Mouse (Mus musculus) gastrocnemius, adult 2 months (tissue): ENCODE data around the gene Tmem94. TPM values are rescaled to one million over a fixed set of nuclear protein-coding genes. Genes with fewer than 3 reads are reported as not detected.

ENCODE experiments used
- DNase-seq: peaks from one replicate; pipeline ENCODE4 v3.0.0; 2022
- H3K27ac ChIP-seq: fragments of 200-600 bp; 2 replicates; pipeline ENCODE4 v1.8.1; 2022; ENCODE audit warnings: mild to moderate bottlenecking
- H3K4me3 ChIP-seq: fragments of 200-600 bp; 2 replicates; pipeline ENCODE4 v1.8.1; 2022; ENCODE audit warnings: mild to moderate bottlenecking, moderate library complexity
- CTCF ChIP-seq: fragments of 200-600 bp; IDR thresholded peaks from 2 replicates; pipeline ENCODE4 v1.8.1; 2022; ENCODE audit warnings: antibody characterized with exemption, mild to moderate bottlenecking, moderate library complexity
- intact Hi-C: fragments of 180-260 bp; cut with DNase I; formaldehyde crosslinking; loops from one replicate; pipeline ENCODE4 v1.15.1; 2025
- total RNA-seq, 2 experiments: library from RNA; stranded (reverse); gene quantifications; 2 replicates each; pipeline ENCODE4 v1.2.3; 2021

Tmem94 gene
- total RNA-seq, 2 experiments from 2014 or later, result 90.6 to 99.5 TPM

- H3K4me3 ChIP-seq, result peak overlapping the region; percentile 56
- peak; percentile 85 for DNase-seq
- no peak for TF ChIP-seq CTCF
- intact Hi-C loops, result loop anchor here (5.0 kb wide), 1 partner anchor 54 kb away; no protein-coding TSS in a partner anchor
- H3K27ac ChIP-seq, result peak overlapping the region; percentile 91
Measured at GRCm38 (mm10) chr11:115775821-115776665, 10.8 kb downstream of the Tmem94 start.

GRCm38 (mm10) chr11:115776954-115777353 is 11.7 kb downstream of the Tmem94 start:
- Histone ChIP-seq H3K27ac (peak overlapping the region; percentile 91), H3K4me3 (peak overlapping the region; percentile 56)
- no peak for TF ChIP-seq CTCF
- peak; percentile 33 for DNase-seq
- intact Hi-C loops, result loop anchor here (5.0 kb wide), 1 partner anchor 55 kb away; no protein-coding TSS in a partner anchor

DNA sequence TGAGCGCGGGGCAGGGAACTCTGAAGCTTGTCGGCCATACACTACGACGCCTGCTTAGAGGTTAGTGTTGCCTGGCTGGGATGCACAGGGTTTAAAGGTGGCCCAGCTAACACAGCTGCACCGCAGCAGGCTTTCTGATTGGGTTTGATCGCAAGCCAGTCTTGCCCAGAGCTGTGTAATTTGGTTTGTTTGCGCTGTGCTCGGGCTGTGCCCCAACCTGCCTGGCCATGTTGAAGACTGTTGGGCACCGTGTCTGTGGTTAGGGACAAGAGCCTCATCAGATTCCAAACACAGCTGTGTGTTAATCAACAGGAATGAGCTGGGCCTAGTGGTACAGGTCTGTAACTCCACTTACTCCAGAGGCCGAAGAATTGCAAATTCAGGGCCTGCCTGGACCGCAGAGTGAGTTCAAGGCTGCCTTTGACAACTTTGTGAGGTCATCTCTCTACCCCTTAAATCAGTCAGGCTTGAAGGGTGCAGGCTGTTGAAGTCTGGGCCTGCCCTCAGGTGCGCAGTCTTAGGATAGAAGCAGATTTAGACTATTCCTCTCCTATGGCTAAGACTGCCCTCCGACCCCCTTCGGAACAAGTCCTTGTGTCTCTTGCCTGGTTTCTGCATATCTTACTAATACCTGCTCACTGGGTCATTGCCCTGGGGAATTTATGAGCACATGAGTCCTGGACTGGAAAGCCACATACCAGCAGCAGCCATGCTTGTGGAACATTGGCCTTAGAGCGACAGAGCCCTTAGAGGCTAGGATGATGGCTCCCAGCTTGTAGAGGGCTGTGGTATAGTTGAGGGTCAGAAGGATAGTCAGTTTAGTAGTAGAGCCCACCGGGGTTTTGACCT is 12.5 kb downstream of the Tmem94 start:
- Histone ChIP-seq H3K4me3 (peak overlapping the region; percentile 56), H3K27ac (peak overlapping the region; percentile 91)
- DNase-seq, result peak; percentile 31
- intact Hi-C loops, result loop anchor here (2.0 to 5.0 kb wide), 2 partner anchors 35 to 55 kb away; partner anchors contain the start of gene Caskin2
- no peak; the same call in 1 of the 2 replicates for TF ChIP-seq CTCF

DNA sequence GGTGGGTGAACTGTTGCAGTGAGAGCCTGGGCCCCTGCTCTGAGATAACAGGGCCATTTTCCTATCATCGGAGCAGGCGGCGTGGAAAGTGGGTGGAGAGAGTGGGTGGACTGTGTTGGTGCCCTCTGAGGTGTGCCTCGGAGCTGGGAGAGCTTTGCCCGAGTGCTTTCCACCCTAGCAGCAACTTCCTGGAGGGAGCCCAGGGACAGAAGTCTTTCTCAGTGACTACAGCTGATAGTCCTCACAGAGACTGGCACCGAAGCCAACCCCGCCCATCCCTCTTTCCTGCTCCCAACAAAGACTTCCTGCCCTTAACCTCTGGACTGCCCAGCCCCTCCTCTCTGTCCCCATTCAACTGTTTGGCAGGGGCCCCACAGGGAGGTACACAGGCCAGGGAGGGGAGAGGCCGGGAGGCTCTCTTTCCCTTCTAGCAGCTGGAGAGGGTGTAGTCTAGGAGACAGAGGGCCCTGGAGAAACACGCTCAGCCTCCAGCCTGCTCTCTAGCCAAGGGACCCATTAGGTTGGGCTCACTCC is 13.9 kb downstream of the Tmem94 start:
- intact Hi-C loops, result loop anchor here (2.0 to 5.0 kb wide), 2 partner anchors 34 to 57 kb away; partner anchors contain the start of gene Caskin2
- DNase-seq, result peak; percentile 90

GRCm38 (mm10) chr11:115780141-115781070 is 15.2 kb downstream of the Tmem94 start:
- intact Hi-C loops, result no loop called here
- TF ChIP-seq CTCF, result no peak
- H3K4me3 ChIP-seq, result peak overlapping the region; percentile 49
- H3K27ac ChIP-seq, result peak overlapping the region; percentile 86
- DNase-seq, result peak; percentile 34

More for the DNA sequence above, 13.9 kb downstream of the Tmem94 start:
- H3K27ac ChIP-seq, result peak overlapping the region; percentile 86
- no peak for TF ChIP-seq CTCF
- H3K4me3 ChIP-seq, result peak overlapping the region; percentile 49

- intact Hi-C loops, result loop anchor here (5.0 kb wide), 1 partner anchor 34 kb away; no protein-coding TSS in a partner anchor
- Histone ChIP-seq H3K27ac (peak overlapping the region; percentile 46; the same call in 1 of the 2 replicates), H3K4me3 (peak overlapping the region; percentile 24)
- TF ChIP-seq CTCF, result no peak
- no peak for DNase-seq
Measured at GRCm38 (mm10) chr11:115786473-115786872, 21.2 kb downstream of the Tmem94 start.

GRCm38 (mm10) chr11:115789787-115790186 is 24.6 kb downstream of the Tmem94 start:
- no peak for TF ChIP-seq CTCF
- intact Hi-C loops, result loop anchor here (5.0 kb wide), 1 partner anchor 37 kb away; no protein-coding TSS in a partner anchor
- H3K4me3 ChIP-seq, result no peak overlapping the region
- H3K27ac ChIP-seq, result no peak overlapping the region
- DNase-seq, result no peak

DNA sequence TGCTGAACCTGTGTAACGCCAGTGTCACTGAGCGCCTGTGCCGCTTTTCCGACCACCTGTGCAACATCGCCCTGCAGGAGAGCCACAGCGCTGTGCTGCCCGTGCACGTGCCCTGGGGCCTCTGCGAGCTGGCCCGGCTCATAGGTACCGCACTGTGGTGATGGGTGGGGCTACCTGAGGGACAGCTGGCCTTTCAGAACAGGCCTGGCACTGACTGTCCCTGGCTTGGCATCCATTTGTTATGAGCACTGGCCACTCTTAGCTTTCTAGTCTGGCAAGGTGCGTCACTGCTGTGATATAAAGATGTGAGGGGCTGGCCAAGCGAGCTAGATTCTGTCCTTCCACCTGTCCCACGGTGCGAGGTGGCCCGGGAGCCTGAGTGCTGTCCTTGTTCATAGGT is 26.7 kb downstream of the Tmem94 start:
- intact Hi-C loops, result no loop called here
- H3K4me3 ChIP-seq, result no peak overlapping the region
- H3K27ac ChIP-seq, result no peak overlapping the region
- TF ChIP-seq CTCF, result no peak
- DNase-seq, result no peak

GRCm38 (mm10) chr11:115792353-115792752 is 27.1 kb downstream of the Tmem94 start:
- no peak for TF ChIP-seq CTCF
- H3K27ac ChIP-seq, result no peak overlapping the region
- H3K4me3 ChIP-seq, result no peak overlapping the region
- no peak for DNase-seq
- intact Hi-C loops, result no loop called here

DNA sequence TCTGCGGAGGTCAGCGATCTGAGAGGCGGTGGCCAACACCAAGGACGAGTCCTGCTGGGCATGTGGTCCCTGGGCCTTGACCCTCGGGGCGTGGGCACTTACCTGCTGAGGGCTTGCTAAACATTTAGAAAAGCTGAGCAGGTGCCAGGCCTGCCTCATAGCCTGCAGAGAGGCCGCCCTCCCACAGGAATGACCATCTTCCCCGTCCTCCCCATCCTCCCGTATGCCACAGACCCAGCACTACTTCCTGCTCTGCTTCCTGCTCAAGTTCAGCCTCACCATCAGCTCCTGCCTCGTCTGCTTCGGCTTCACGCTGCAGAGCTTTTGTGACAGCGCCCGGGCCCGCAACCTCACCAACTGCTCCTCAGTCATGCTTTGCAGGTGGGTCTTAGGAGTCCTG is 31.7 kb downstream of the Tmem94 start:
- no peak for DNase-seq
- no peak overlapping the region for H3K4me3 ChIP-seq
- H3K27ac ChIP-seq, result no peak overlapping the region; the same call in 1 of the 2 replicates
- TF ChIP-seq CTCF, result no peak
- intact Hi-C loops, result no loop called here

GRCm38 (mm10) chr11:115797665-115798064 is 32.4 kb downstream of the Tmem94 start:
- no peak overlapping the region for H3K27ac ChIP-seq
- no peak overlapping the region for H3K4me3 ChIP-seq
- DNase-seq, result no peak
- TF ChIP-seq CTCF, result no peak
- intact Hi-C loops, result no loop called here
